Mouse (Mus musculus) retina, embryonic 14.5 days (tissue): ENCODE measurements around the gene BC034090.

ENCODE experiments used
- DNase-seq: peaks from one replicate; pipeline ENCODE4 v3.0.0-alpha.2; 2015; ENCODE audit warnings: low spot score

BC034090 gene

GRCm38 (mm10) chr1:155242488-155242745 lies 1.8 kb downstream of the BC034090 start:
- DNase-seq, result no peak

- no peak for DNase-seq
Observed at GRCm38 (mm10) chr1:155241701-155242487, 2.4 kb downstream of the BC034090 start.

- DNase-seq, result no peak
Observed at GRCm38 (mm10) chr1:155239962-155240717, 4.1 kb downstream of the BC034090 start.

- DNase-seq, result no peak
Observed at GRCm38 (mm10) chr1:155239169-155239568, 5.1 kb downstream of the BC034090 start.

DNA sequence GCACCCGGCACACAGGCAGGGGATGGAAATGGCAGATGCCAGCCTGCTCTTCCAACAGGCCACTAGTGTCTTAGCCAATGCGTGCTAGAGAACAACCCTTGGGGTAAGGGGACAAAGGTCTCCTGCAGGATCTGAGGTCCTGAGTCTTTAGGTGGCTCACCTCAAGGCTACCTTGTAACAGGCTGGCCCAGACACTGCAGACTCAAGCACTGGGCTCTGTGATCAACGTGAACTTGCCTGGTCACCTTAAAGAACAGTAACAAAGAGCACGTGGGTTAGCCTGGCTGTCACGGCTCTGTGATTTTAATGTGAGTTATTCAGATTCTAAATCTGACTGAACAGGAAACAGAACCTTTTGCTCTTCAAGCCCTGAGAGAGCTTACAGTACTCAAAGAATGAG lies 6.1 kb downstream of the BC034090 start:
- no peak for DNase-seq

- no peak for DNase-seq
Observed at GRCm38 (mm10) chr1:155237390-155237789, 6.9 kb downstream of the BC034090 start.

DNA sequence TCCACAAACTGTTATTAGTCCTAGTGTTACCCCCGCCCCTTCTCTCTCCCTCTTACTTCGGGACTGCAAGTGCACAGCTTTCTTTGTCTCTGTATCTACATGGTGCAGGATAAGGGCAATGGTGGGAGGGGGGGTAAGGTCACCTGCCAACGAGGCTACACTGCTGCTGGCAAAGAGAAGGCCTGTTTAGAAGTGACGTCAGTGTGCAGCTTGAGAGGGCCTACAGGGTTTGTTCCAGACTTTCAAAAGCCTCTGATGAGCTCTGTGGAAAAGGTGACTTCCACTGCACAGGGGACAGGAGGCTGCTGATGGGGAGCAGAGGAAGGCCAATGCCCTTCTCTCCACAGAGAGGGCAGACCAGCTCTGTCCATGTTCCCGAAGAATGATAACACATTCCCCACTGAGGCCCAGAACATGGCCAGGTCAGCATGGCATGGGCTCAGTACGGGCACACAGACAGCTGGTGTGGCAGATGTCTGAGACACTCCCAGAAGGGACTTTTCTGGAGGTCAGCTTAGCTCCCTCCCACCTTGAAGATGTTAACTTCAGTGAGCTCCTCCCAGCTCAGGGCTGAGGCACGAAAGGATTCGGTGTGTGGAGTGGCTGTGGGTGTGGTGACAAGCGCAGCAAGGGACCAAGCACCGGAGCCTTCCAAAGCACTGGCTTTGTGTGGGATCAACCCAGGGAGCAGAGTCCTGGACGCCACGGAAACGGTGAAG lies 7.8 kb downstream of the BC034090 start:
- no peak for DNase-seq

DNA sequence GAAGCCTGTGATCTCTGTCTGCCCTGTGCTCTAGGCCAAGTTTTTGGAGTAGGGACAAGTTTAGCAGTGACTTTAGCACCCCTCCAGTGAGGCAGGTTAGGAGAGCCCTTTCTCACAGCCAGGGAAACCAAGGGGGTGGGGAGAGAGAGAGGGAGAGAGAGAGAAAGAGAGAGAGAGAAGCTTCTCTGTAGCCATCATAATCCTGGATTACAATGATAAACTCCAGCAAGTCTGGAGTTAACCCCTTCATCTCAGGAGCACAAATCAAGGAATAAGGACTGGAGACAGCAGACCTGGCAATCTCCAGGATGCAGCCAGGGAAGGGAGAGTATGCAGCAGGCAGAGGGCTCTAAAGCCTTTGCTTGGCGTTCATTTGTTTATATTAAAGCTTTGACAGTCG lies 8.6 kb downstream of the BC034090 start:
- no peak for DNase-seq

- DNase-seq, result peak; percentile 68
Observed at GRCm38 (mm10) chr1:155233931-155234607, 10.2 kb downstream of the BC034090 start.

GRCm38 (mm10) chr1:155233378-155233777 lies 10.9 kb downstream of the BC034090 start:
- no peak for DNase-seq

- DNase-seq, result no peak
Observed at GRCm38 (mm10) chr1:155232786-155233185, 11.5 kb downstream of the BC034090 start.

GRCm38 (mm10) chr1:155232385-155232784 lies 11.9 kb downstream of the BC034090 start:
- no peak for DNase-seq

DNA sequence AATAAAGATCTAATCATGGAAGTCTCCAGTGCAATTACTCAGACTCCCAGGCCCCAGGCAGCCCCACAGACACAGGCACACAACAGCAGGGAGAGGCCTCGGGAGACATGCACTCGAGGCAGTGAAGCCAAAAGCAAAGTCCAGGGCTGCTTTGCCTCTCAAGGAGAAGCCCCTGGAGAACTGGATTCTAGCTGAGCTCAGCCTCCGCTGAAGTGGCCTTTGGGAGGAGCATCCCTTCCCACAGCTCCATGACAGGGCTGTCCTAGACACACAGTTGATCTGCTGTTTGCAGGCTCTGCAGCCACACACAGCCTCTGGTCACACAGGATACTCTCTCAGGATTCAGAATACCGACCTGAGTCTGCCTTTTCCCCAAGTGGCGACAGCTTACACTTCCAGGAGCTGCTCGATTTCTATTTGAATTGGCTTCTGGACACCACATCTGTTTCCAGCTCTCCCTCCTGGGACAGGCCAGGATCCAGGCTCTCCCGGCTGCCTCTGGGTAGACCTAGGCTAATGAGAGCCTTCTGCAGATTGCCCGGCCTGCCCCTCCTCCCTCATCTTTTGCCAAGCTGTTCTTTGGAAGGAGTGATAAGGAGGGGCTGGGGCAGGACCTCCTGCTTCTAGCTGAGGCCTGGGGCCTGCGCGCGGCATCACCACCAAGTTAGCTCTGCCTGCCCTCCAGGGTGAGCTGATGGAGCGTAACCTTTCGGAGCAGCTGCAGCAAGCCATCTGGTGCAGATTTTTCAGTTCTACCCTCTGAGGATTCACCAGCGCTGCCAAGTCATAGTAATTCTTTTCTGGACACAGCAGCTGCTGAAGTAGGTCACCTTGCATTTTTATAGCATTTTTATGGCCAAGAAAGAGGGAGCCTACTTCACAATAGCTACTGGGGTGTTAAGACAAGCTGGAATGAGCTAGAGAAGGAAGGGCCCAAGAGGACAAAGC lies 14.5 kb downstream of the BC034090 start:
- DNase-seq, result peak; percentile 78

GRCm38 (mm10) chr1:155223849-155224554 lies 20.2 kb downstream of the BC034090 start:
- DNase-seq, result peak; percentile 95

GRCm38 (mm10) chr1:155223036-155223435 lies 21.2 kb downstream of the BC034090 start:
- DNase-seq, result no peak

DNA sequence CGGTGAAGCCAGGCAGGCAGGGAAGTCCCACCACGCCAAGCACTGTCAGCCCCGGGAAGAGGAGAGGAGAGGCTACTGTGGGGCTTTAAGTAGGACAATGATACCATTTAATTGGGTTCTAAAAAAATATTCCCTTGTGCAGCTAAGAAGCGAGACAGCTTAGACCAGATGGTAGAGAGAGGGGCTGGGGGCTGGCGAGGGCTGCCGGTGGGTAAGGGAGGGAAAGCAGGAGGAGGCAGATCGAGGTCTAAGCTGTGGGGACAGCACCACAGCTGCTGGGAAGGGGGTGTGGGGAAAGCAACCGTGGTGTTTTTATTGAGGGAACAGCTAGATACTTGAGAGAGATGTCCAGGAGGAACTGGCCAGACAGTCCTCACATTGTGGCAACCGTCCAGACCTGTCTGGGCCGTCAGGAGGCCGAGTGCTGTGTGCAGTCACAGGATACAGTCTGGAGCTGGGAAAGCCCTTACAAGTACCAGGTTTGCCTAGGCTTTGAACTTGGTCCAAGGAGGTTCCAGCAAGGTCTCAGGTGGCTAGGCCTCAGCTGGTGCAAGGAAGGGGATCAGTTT lies 22.1 kb downstream of the BC034090 start:
- no peak for DNase-seq

GRCm38 (mm10) chr1:155218924-155219323 lies 25.3 kb downstream of the BC034090 start:
- DNase-seq, result no peak

GRCm38 (mm10) chr1:155217865-155218541 lies 26.2 kb downstream of the BC034090 start:
- DNase-seq, result peak; percentile 79

DNA sequence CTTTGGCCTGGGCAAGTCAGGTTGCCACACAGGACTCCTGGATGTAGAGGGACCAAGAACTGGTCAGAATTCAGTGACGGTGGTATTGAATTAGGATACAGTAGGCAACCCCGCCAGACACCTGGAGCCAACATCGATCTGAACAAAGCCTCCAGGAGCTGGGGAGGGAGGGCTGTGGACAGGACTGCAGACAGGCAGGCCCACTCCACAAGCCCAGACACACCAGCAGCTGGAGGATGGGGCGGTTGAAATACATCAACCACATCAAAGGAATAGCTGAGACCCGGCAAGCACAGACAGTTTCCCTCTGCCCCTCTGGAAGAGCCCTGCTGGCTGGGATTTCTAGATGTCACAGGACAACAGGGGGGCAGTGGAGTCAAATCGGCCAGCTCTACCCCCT lies 27.4 kb downstream of the BC034090 start:
- DNase-seq, result no peak

- no peak for DNase-seq
Observed at GRCm38 (mm10) chr1:155216313-155216712, 27.9 kb downstream of the BC034090 start.
